Mouse (Mus musculus) limb, embryonic 11.5 days (tissue): Measurements from ENCODE around the gene Frem3. TPM values are rescaled to one million over a fixed set of nuclear protein-coding genes. Genes with fewer than 3 reads are reported as not detected.
"Not testable (repeated sequence)": the region's sequence is repeated elsewhere in the genome, so short reads cannot be mapped to it uniquely, and the experiment has no call there.

ENCODE experiments used
- ATAC-seq: fragments of 200-750 bp; cut with Nextera tagmentation; 2 replicates; pipeline ENCODE4 v1.8.0; 2017; ENCODE audit warnings: low read depth; ENCODE audit not compliant: insufficient number of reproducible peaks, low FRiP score, low TSS enrichment
- DNase-seq: peaks from one replicate; pipeline ENCODE4 v3.0.0-alpha.2; 2015; ENCODE audit warnings: low spot score
- H3K27ac ChIP-seq: fragments of 300-500 bp; sonication (generic); replicated peaks from 2 replicates; pipeline ENCODE4 v1.5.1; 2014; ENCODE audit warnings: low read depth, mild to moderate bottlenecking, low read length
- H3K27me3 ChIP-seq: fragments of 300-500 bp; sonication (generic); 2 replicates; pipeline ENCODE4 v1.6.1; 2014; ENCODE audit warnings: mild to moderate bottlenecking, low read length, mixed read lengths; ENCODE audit not compliant: control insufficient read depth, insufficient read depth
- H3K36me3 ChIP-seq: fragments of 300-500 bp; sonication (generic); 2 replicates; pipeline ENCODE4 v1.6.1; 2014; ENCODE audit warnings: mild to moderate bottlenecking, low read length, moderate library complexity, mixed read lengths; ENCODE audit not compliant: control insufficient read depth, insufficient read depth
- H3K4me1 ChIP-seq: fragments of 300-500 bp; sonication (generic); 2 replicates; pipeline ENCODE4 v1.6.1; 2014; ENCODE audit warnings: low read length, mixed read lengths; ENCODE audit not compliant: control insufficient read depth, insufficient read depth
- H3K4me2 ChIP-seq: fragments of 300-500 bp; sonication (generic); 2 replicates; pipeline ENCODE4 v1.6.1; 2014; ENCODE audit warnings: low read depth, mild to moderate bottlenecking, moderate library complexity; ENCODE audit not compliant: severe bottlenecking
- H3K4me3 ChIP-seq: fragments of 300-500 bp; sonication (generic); 2 replicates; pipeline ENCODE4 v1.5.1; 2014; ENCODE audit warnings: low read depth, low read length
- H3K9ac ChIP-seq: fragments of 300-500 bp; sonication (generic); 2 replicates; pipeline ENCODE4 v1.6.1; 2014; ENCODE audit warnings: mild to moderate bottlenecking, low read length
- H3K9me3 ChIP-seq: fragments of 300-500 bp; sonication (generic); 2 replicates; pipeline ENCODE4 v1.6.1; 2016; ENCODE audit warnings: low read length; ENCODE audit not compliant: control insufficient read depth
- WGBS: fragments of 180-500 bp; shearing (Covaris S2); extraction: QIAGEN DNeasy Blood & Tissue Kit; methylation state at CpG from one replicate; pipeline ENCODE4 v1.1.7; 2014; 5-methylcytosine and 5-hydroxymethylcytosine counted together
- polyA plus RNA-seq: library from polyadenylated mRNA; unstranded; fragments of >200 nt; fragmentation: Nextera tagmentation; extraction: Ambion mirVana; gene quantifications from 2 replicates; pipeline ENCODE4 v1.2.1, GENCODE M21; 2014

Gene Frem3
- polyA plus RNA-seq, 1 experiment from 2014 or later = 0.09 TPM

GRCm38 (mm10) chr8:80738388-80739154 is 127.7 kb downstream of the Frem3 start:
- H3K27me3 ChIP-seq = no peaks in the 10 kb centered on the region
- peak overlapping the region; percentile 94 for H3K4me3 ChIP-seq
- DNase-seq (peak; percentile 70), ATAC-seq (peak; percentile 65)
- H3K4me2 ChIP-seq = peak overlapping the region; percentile 93
- H3K4me1 ChIP-seq = peaks cover 5% of the 10 kb centered on the region; the same call in 1 of the 2 replicates
- WGBS = under 1% methylated on average over 41 of the region's 84 CpGs
- peak overlapping the region; percentile 98 for H3K27ac ChIP-seq
- no peaks in the 10 kb centered on the region for H3K9me3 ChIP-seq
- H3K9ac ChIP-seq = peak overlapping the region; percentile 93
- H3K36me3 ChIP-seq = no peaks in the 10 kb centered on the region

GRCm38 (mm10) chr8:80739155-80739924 is 128.5 kb downstream of the Frem3 start, which contains the start of gene Smarca5:
TSS of gene Smarca5 (minus strand) at chr8:80739497.
- H3K9me3 ChIP-seq, H3K4me1 ChIP-seq, H3K36me3 ChIP-seq, H3K27me3 ChIP-seq: not testable (repeated sequence)
- Histone ChIP-seq H3K4me3 (peak within 1 kb of the TSS; percentile 94), H3K27ac (peak within 1 kb of the TSS; percentile 98), H3K4me2 (peak within 1 kb of the TSS; percentile 93), H3K9ac (peak within 1 kb of the TSS; percentile 93)
- WGBS = 1% methylated on average over 67 of the region's 91 CpGs
- ATAC-seq (peak; percentile 94), DNase-seq (peak; percentile 88)

GRCm38 (mm10) chr8:80739932-80740331 is 129.1 kb downstream of the Frem3 start:
- peak overlapping the region; percentile 49; the same call in 1 of the 2 replicates for H3K27ac ChIP-seq
- no peaks in the 10 kb centered on the region for H3K27me3 ChIP-seq
- H3K4me3 ChIP-seq = peak overlapping the region; percentile 94
- peak overlapping the region; percentile 47 for H3K4me2 ChIP-seq
- WGBS = 16% methylated on average over 14 of the region's 14 CpGs
- DNase-seq (no peak), ATAC-seq (peak; percentile 32; the same call in 1 of the 2 replicates)
- H3K36me3 ChIP-seq = no peaks in the 10 kb centered on the region
- H3K9ac ChIP-seq = peak overlapping the region; percentile 53
- peaks cover 5% of the 10 kb centered on the region; the same call in 1 of the 2 replicates for H3K4me1 ChIP-seq
- no peaks in the 10 kb centered on the region for H3K9me3 ChIP-seq

Other genes starting within 250 kb of the Frem3 start
- 10.2 and 11.6 TPM in 2 replicates for gene Gypa, start 117.3 kb upstream of the Frem3 start, polyA plus RNA-seq
- gene Smarca5, start 128.4 kb downstream of the Frem3 start, polyA plus RNA-seq = 129 and 141 TPM in 2 replicates